Mouse (Mus musculus) spleen, adult 2 months (tissue): ENCODE data around the gene Sectm1a. TPM values are rescaled to one million over a fixed set of nuclear protein-coding genes. Genes with fewer than 3 reads are reported as not detected.

Experiments used
- DNase-seq, 2 experiments: peaks; one replicate each; pipeline versions ENCODE4 v3.0.0 to v3.0.0-alpha.2; 2012 to 2021; ENCODE audit warnings: low spot score in 2 of 2, low read depth in 1 of 2
- H3K27ac ChIP-seq: fragments of 200-500 bp; 2 replicates; pipeline ENCODE4 v1.5.1; 2012; ENCODE audit warnings: low read length, inconsistent platforms; ENCODE audit not compliant: insufficient read depth
- H3K27me3 ChIP-seq: fragments of 200-500 bp; 2 replicates; pipeline ENCODE4 v1.6.1; 2012; ENCODE audit warnings: mild to moderate bottlenecking, moderate library complexity, low read length, inconsistent platforms; ENCODE audit not compliant: control insufficient read depth, insufficient read depth
- H3K36me3 ChIP-seq: fragments of 200-500 bp; 2 replicates; pipeline ENCODE4 v1.6.1; 2012; ENCODE audit warnings: mild to moderate bottlenecking, low read length, inconsistent platforms; ENCODE audit not compliant: control insufficient read depth, insufficient read depth
- H3K4me1 ChIP-seq: fragments of 200-500 bp; 2 replicates; pipeline ENCODE4 v1.6.1; 2011; ENCODE audit warnings: inconsistent platforms; ENCODE audit not compliant: control insufficient read depth, insufficient read depth, insufficient read length
- H3K4me3 ChIP-seq: fragments of 200-500 bp; 2 replicates; pipeline ENCODE4 v1.5.1; 2011; ENCODE audit warnings: mild to moderate bottlenecking, inconsistent platforms; ENCODE audit not compliant: insufficient read depth, insufficient read length; ENCODE audit errors: extremely low read depth
- CTCF ChIP-seq: fragments of 200-500 bp; IDR thresholded peaks from 2 replicates; pipeline ENCODE4 v1.5.1; 2011; ENCODE audit warnings: mild to moderate bottlenecking, inconsistent platforms; ENCODE audit not compliant: insufficient read depth, insufficient read length, insufficient replicate concordance; ENCODE audit errors: extremely low read depth
- POLR2A ChIP-seq: fragments of 200-500 bp; IDR thresholded peaks from 2 replicates; pipeline ENCODE4 v1.6.1; 2011; ENCODE audit warnings: low read depth, low read length, inconsistent platforms
- WGBS: fragments of 180-500 bp; shearing (Covaris S2); methylation state at CpG from one replicate; pipeline ENCODE4 v1.1.7; 2018; 5-methylcytosine and 5-hydroxymethylcytosine counted together
- polyA plus RNA-seq: library from polyadenylated mRNA; depleted of rRNA; stranded (reverse); fragments of >200 nt; gene quantifications from 2 replicates; pipeline ENCODE4 v1.2.3, GENCODE M21; 2012; rRNA removed

The Sectm1a gene
- polyA plus RNA-seq, 1 experiment, result 5.0 TPM

DNA sequence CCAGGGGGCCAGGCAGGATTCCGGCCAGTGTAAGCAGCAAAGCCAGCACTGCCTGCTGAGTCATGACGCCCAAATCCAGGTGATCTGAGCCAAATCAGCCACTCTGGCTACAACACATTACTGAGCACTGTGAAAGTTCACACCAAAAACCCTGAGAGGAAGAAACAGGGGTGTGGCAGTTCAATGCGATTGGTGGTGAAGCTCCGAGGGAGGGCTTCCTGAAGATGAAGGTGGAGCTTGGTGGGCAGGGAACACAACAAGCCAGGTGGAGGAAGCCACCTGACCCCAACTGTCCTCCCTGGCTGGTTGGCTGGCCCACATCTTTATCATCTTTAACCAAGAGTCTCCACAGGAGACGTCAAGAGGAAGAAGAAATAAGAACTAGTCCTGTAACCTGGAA is 41.7 kb downstream of the Sectm1a start, which contains the start of gene Cd7:
Cd7 (minus strand) TSS at position 117 of the 400 bp plus-strand sequence.
- WGBS, result 19% methylated on average over 5 of the region's 5 CpGs
- DNase-seq, result no peak
- Histone ChIP-seq H3K4me3 (peak within 1 kb of the TSS; percentile 38; the same call in 1 of the 2 replicates), H3K4me1 (no peaks in the 10 kb centered on the region), H3K27ac (peak within 1 kb of the TSS; percentile 81), H3K36me3 (no peaks in the 10 kb centered on the region), H3K27me3 (no peaks in the 10 kb centered on the region)
- TF ChIP-seq POLR2A, result no peak; the same call in 1 of the 2 replicates
- no peak for TF ChIP-seq CTCF

- no peaks in the 10 kb centered on the region for H3K36me3 ChIP-seq
- no peak for TF ChIP-seq POLR2A
- no peak for TF ChIP-seq CTCF
- WGBS, result 65% methylated on average over 11 of the region's 11 CpGs
- H3K27ac ChIP-seq, result peak overlapping the region; percentile 81
- H3K4me1 ChIP-seq, result peaks cover 2% of the 10 kb centered on the region; the same call in 1 of the 2 replicates
- DNase-seq, result no peak
- H3K27me3 ChIP-seq, result no peaks in the 10 kb centered on the region
- peak overlapping the region; percentile 38; the same call in 1 of the 2 replicates for H3K4me3 ChIP-seq
These were observed 42.4 kb downstream of the Sectm1a start for GRCm38 (mm10) chr11:121038366-121039240.

DNA sequence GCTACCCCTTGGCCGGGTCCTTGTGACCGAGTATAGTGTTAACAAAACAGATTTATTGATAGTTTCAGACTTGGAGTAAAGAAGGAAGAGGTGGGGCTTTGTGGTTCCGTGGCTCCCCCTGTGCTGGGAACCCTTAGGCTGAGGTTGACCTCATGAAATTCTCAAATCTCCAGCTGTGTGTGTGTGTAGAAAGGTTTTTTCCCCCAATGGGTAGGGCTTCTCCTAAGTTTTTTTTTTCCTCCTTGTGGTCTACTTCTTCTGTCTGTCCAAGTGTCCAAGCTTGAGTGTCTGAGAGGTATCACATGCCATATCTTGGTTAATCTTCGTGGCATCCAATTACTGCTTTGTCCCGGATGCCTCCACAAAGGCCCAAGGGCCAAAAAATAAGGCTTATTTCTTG is 47.9 kb downstream of the Sectm1a start:
- TF ChIP-seq POLR2A (no peak), CTCF (no peak)
- WGBS, result 40% methylated on average over 5 of the region's 5 CpGs
- H3K4me1 ChIP-seq, result peaks cover 6% of the 10 kb centered on the region; the same call in 1 of the 2 replicates
- no peaks in the 10 kb centered on the region for H3K27me3 ChIP-seq
- H3K36me3 ChIP-seq, result no peaks in the 10 kb centered on the region
- DNase-seq, result no peak
- H3K4me3 ChIP-seq, result no peak overlapping the region
- H3K27ac ChIP-seq, result no peak overlapping the region

- no peaks in the 10 kb centered on the region for H3K27me3 ChIP-seq
- 52% methylated on average over 7 of the region's 7 CpGs for WGBS
- TF ChIP-seq CTCF (no peak), POLR2A (no peak)
- H3K4me1 ChIP-seq, result no peaks in the 10 kb centered on the region
- H3K27ac ChIP-seq, result no peak overlapping the region
- no peak overlapping the region for H3K4me3 ChIP-seq
- no peaks in the 10 kb centered on the region for H3K36me3 ChIP-seq
- DNase-seq, result no peak
These were observed 53.8 kb downstream of the Sectm1a start for GRCm38 (mm10) chr11:121027259-121027658.

GRCm38 (mm10) chr11:121024163-121024562 is 56.9 kb downstream of the Sectm1a start:
- peaks cover 3% of the 10 kb centered on the region; the same call in 1 of the 2 replicates for H3K4me1 ChIP-seq

GRCm38 (mm10) chr11:121019501-121019900 is 61.5 kb downstream of the Sectm1a start:
- DNase-seq, result no peak
- Histone ChIP-seq H3K4me1 (peaks cover 3% of the 10 kb centered on the region; the same call in 1 of the 2 replicates), H3K4me3 (no peak overlapping the region), H3K27ac (no peak overlapping the region), H3K36me3 (no peaks in the 10 kb centered on the region), H3K27me3 (no peaks in the 10 kb centered on the region)
- no peak for TF ChIP-seq CTCF
- no peak for TF ChIP-seq POLR2A
- WGBS, result 73% methylated on average over 5 of the region's 5 CpGs

More at GRCm38 (mm10) chr11:121024163-121024562, 56.9 kb downstream of the Sectm1a start:
- TF ChIP-seq CTCF, result no peak
- TF ChIP-seq POLR2A, result no peak
- no peak overlapping the region for H3K27ac ChIP-seq
- no peaks in the 10 kb centered on the region for H3K36me3 ChIP-seq
- H3K4me3 ChIP-seq, result no peak overlapping the region
- WGBS, result 48% methylated on average over 6 of the region's 6 CpGs
- no peaks in the 10 kb centered on the region for H3K27me3 ChIP-seq
- no peak for DNase-seq

DNA sequence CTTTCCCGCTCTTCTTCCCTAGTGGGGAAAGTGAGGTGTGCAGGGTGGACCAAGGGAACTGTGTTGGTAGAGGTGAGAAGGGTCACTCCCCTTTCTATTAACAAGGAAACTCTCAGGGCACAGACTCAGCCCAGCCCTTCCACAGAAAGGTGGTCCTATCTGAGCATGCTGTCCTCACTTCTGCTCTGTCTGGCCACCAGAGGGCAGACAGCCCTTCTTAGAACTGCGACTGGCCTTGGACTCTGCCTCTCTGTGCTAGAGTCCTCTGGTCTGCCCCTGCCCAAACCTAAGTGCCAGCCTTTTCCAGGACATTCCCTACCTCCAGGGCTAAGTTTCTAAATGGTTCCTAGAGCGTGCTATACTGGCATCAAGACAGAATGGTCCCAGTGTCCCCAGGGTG is 63.3 kb downstream of the Sectm1a start:
- DNase-seq, result peak; percentile 31 to 49
- Histone ChIP-seq H3K4me3 (no peak overlapping the region), H3K27ac (no peak overlapping the region), H3K27me3 (no peaks in the 10 kb centered on the region), H3K36me3 (no peaks in the 10 kb centered on the region), H3K4me1 (peaks cover 3% of the 10 kb centered on the region; the same call in 1 of the 2 replicates)
- no peak for TF ChIP-seq POLR2A
- TF ChIP-seq CTCF, result peak; percentile 71; the same call in 1 of the 2 replicates
- 49% methylated on average over 3 of the region's 3 CpGs for WGBS

Other genes with a start within 250 kb of the Sectm1a start
- 0.47 and 0.78 TPM in 2 replicates for gene Ccdc57, start 148.3 kb downstream of the Sectm1a start, polyA plus RNA-seq
- gene Slc16a3, start 132.7 kb downstream of the Sectm1a start, polyA plus RNA-seq, result 16.1 and 23.1 TPM in 2 replicates
- 48.6 and 49.2 TPM in 2 replicates for gene Csnk1d, start 89.9 kb downstream of the Sectm1a start, polyA plus RNA-seq
- gene Cd7, start 41.8 kb downstream of the Sectm1a start, polyA plus RNA-seq, result 63.0 and 79.5 TPM in 2 replicates
- not detected in 2 replicates for gene Sectm1b, start 17.7 kb downstream of the Sectm1a start, polyA plus RNA-seq
- gene Tex19.2, start 37.5 kb upstream of the Sectm1a start, polyA plus RNA-seq, result not detected in 2 replicates
- gene Tex19.1, start 64.9 kb upstream of the Sectm1a start, polyA plus RNA-seq, result not detected in 2 replicates
- not detected in 2 replicates for gene Uts2r, start 79.1 kb upstream of the Sectm1a start, polyA plus RNA-seq
- gene Hexdc, start 123.2 kb upstream of the Sectm1a start, polyA plus RNA-seq, result 11.0 and 14.7 TPM in 2 replicates
- gene Ogfod3, start 123.5 kb upstream of the Sectm1a start, polyA plus RNA-seq, result 5.9 TPM in 2 replicates
- gene Cybc1, start 148.1 kb upstream of the Sectm1a start, polyA plus RNA-seq, result 63.3 and 67.2 TPM in 2 replicates
- gene Narf, start 156.0 kb upstream of the Sectm1a start, polyA plus RNA-seq, result 36.8 and 42.0 TPM in 2 replicates
- gene Foxk2, start 178.8 kb upstream of the Sectm1a start, polyA plus RNA-seq, result 29.8 and 40.3 TPM in 2 replicates